Mouse (Mus musculus) heart, postnatal 0 days (tissue): ENCODE measurements around the gene Olfr592.

ENCODE experiments used
- CTCF ChIP-seq: IDR thresholded peaks from 2 replicates; pipeline ENCODE4 v1.5.1; 2016; ENCODE audit warnings: antibody characterized with exemption, control low read depth, low read depth
- EP300 ChIP-seq: IDR thresholded peaks from 2 replicates; pipeline ENCODE4 v1.6.1; 2016; ENCODE audit warnings: antibody characterized with exemption, low read depth

- TF ChIP-seq CTCF (no peak), EP300 (no peak)
These were observed 32.1 kb downstream of the Olfr592 start, which contains the start of gene Olfr594 for GRCm38 (mm10) chr7:103216696-103217095.
